Mouse (Mus musculus) CD8-positive naive resting alpha-beta T cell, adult 57 days (primary cell): Measurements from ENCODE around the gene Gm11983. TPM values are rescaled to one million over a fixed set of nuclear protein-coding genes. Genes with fewer than 3 reads are reported as not detected.

Source experiments
- total RNA-seq: library from RNA; stranded (reverse); gene quantifications from one replicate; pipeline ENCODE4 v1.2.4, GENCODE M21; 2023

Gene Gm11983
- not detected for total RNA-seq

GRCm38 (mm10) chr11:6837554-6837953 lies at the start of gene Gm11983:
Gene Gm11983, minus strand, starts transcription at chr11:6837654.

Other genes with a start within 250 kb of the Gm11983 start
- gene Nacad, start 231.6 kb downstream of the Gm11983 start, total RNA-seq: 0.28 TPM
- gene Tbrg4, start 211.6 kb downstream of the Gm11983 start, total RNA-seq: 140 TPM
- gene Wap, start 199.0 kb downstream of the Gm11983 start, total RNA-seq: not detected
- 9.8 TPM for gene Ramp3, start 179.1 kb downstream of the Gm11983 start, total RNA-seq
- 3.6 TPM for gene Adcy1, start 225.8 kb upstream of the Gm11983 start, total RNA-seq